Mouse (Mus musculus) lung, embryonic 15.5 days (tissue): ENCODE results near the gene Jazf1. TPM values are rescaled to one million over a fixed set of nuclear protein-coding genes. Genes with fewer than 3 reads are reported as not detected.

ENCODE experiments used
- ATAC-seq: fragments of 200-750 bp; cut with Nextera tagmentation; 2 replicates; pipeline ENCODE4 v1.8.0; 2017; ENCODE audit warnings: moderate number of reproducible peaks, borderline replicate concordance; ENCODE audit not compliant: low FRiP score, low TSS enrichment; ENCODE audit errors: extremely low read depth
- H3K27ac ChIP-seq: fragments of 300-500 bp; sonication (generic); 2 replicates; pipeline ENCODE4 v1.5.1; 2015; ENCODE audit warnings: moderate library complexity, mild to moderate bottlenecking, inconsistent platforms
- H3K27me3 ChIP-seq: fragments of 300-500 bp; sonication (generic); 2 replicates; pipeline ENCODE4 v1.6.1; 2015; ENCODE audit warnings: inconsistent platforms
- H3K36me3 ChIP-seq: fragments of 300-500 bp; sonication (generic); 2 replicates; pipeline ENCODE4 v1.6.1; 2015; ENCODE audit warnings: inconsistent platforms
- H3K4me1 ChIP-seq: fragments of 300-500 bp; sonication (generic); 2 replicates; pipeline ENCODE4 v1.6.1; 2015; ENCODE audit warnings: inconsistent platforms
- H3K4me2 ChIP-seq: fragments of 300-500 bp; sonication (generic); 2 replicates; pipeline ENCODE4 v1.6.1; 2015; ENCODE audit warnings: inconsistent platforms, mild to moderate bottlenecking, moderate library complexity
- H3K4me3 ChIP-seq: fragments of 300-500 bp; sonication (generic); 2 replicates; pipeline ENCODE4 v1.5.1; 2015; ENCODE audit warnings: mild to moderate bottlenecking, inconsistent platforms
- H3K9ac ChIP-seq: fragments of 300-500 bp; sonication (generic); 2 replicates; pipeline ENCODE4 v1.6.1; 2015; ENCODE audit warnings: inconsistent platforms
- H3K9me3 ChIP-seq: fragments of 300-500 bp; sonication (generic); 2 replicates; pipeline ENCODE4 v1.6.1; 2016; ENCODE audit warnings: inconsistent platforms
- WGBS: fragments of 180-500 bp; shearing (Covaris S2); methylation state at CpG from one replicate; pipeline ENCODE4 v1.1.7; 2015; 5-methylcytosine and 5-hydroxymethylcytosine counted together
- polyA plus RNA-seq: library from polyadenylated mRNA; unstranded; fragments of >200 nt; fragmentation: Nextera tagmentation; extraction: Ambion mirVana; gene quantifications from 2 replicates; pipeline ENCODE4 v1.2.1, GENCODE M21; 2015

Jazf1 gene
- polyA plus RNA-seq, 1 experiment from 2014 or later = 4.7 TPM

DNA sequence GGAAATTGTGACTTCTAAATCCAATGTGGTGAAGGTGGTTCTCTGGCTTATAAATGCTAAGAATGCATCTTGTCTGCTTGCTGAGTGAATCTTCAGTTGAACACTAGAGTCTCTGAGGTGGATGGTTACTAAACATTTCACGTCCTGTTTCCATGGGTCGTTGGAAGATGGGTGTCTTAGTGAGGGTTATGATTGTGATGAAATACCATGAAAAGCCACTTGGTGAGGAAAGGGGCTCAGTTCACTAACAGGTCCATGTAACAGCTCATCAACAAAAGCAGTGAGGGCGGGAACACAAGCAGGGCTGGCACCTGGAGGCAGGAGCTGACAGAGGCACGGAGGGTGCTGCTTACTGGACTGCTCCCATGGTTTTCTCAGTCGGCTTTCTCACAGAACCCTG, 295.3 kb downstream of the Jazf1 start:
- ATAC-seq = no peak
- Histone ChIP-seq H3K36me3 (peaks cover 14% of the 10 kb centered on the region; the same call in 1 of the 2 replicates), H3K27me3 (no peaks in the 10 kb centered on the region), H3K4me2 (no peak overlapping the region), H3K9me3 (no peaks in the 10 kb centered on the region), H3K4me3 (no peak overlapping the region), H3K9ac (no peak overlapping the region), H3K4me1 (no peaks in the 10 kb centered on the region), H3K27ac (no peak overlapping the region)
- WGBS = 63% methylated on average over 5 of the region's 5 CpGs

DNA sequence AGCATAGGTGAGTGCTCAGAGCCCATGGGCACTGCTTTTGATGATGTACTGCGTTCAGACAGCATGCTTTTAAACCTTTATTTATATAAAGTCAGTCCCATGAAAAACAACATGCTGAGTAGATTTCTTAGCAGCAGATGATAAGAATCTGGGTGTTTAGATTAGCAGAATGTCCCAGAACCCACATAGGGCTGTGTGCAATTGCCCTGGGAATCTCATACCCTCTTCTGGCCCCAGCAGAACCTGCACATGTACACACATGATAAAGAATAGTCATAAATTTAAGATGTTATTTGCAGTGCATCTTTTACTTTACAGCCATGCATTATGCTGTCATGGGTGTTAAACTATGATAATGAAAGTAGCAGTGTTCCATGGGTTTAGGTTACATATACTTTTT, 297.6 kb downstream of the Jazf1 start:
- H3K4me1 ChIP-seq = no peaks in the 10 kb centered on the region
- ATAC-seq = no peak
- WGBS = 41% methylated on average over 1 of the region's 1 CpGs

DNA sequence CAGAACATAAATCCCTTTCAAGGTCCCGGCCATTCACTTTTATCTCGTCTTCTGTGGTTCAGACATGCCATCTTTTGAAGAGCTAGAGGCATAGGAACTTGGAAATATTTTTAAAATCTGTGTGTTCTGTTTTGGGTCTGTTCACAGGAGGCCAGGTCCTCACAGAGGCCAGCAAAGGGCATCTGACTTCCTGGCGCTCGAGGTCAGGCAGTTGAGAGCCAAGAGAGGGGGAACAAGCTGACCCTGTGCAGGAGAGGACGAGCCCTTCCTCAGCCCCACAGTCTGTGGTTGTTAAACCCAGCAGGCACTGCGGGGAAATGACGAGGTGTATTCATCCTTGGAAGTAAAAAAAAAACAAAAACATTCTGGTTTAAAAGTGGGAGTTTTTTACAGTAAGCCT, 303.2 kb downstream of the Jazf1 start:
- no peak overlapping the region for H3K4me2 ChIP-seq
- no peak for ATAC-seq
- no peak overlapping the region for H3K4me3 ChIP-seq
- H3K27ac ChIP-seq = no peak overlapping the region
- WGBS = 69% methylated on average over 7 of the region's 7 CpGs
- H3K36me3 ChIP-seq = peaks cover 44% of the 10 kb centered on the region
- H3K9me3 ChIP-seq = no peaks in the 10 kb centered on the region
- no peaks in the 10 kb centered on the region for H3K4me1 ChIP-seq
- no peak overlapping the region for H3K9ac ChIP-seq
- no peaks in the 10 kb centered on the region for H3K27me3 ChIP-seq

More for the DNA sequence above, 297.6 kb downstream of the Jazf1 start:
- Histone ChIP-seq H3K9me3 (no peaks in the 10 kb centered on the region), H3K4me3 (no peak overlapping the region), H3K27ac (no peak overlapping the region), H3K4me2 (no peak overlapping the region), H3K9ac (no peak overlapping the region), H3K36me3 (peaks cover 26% of the 10 kb centered on the region), H3K27me3 (no peaks in the 10 kb centered on the region)

DNA sequence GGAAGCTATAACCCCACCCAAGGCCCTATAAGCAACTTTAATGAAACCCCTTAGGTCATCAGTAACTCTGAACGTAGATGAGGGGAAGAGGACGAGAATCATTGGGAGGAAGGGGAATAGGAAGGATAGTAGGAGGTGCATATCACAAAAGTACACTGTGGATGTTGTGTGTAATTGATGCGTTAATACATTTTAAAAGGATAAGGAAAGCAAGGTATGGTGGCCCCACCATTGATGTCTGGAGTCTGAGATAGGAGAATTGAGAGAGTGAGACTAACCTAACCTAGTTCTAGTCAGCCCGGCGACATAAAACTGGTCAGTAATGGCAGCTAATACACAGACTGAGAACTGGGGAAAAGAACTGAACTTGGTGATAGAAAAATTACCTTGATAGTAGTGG, 315.6 kb downstream of the Jazf1 start:
- ATAC-seq = no peak
- peaks cover 31% of the 10 kb centered on the region for H3K36me3 ChIP-seq
- no peak overlapping the region for H3K4me3 ChIP-seq
- H3K27ac ChIP-seq = no peak overlapping the region
- no peaks in the 10 kb centered on the region for H3K9me3 ChIP-seq
- no peaks in the 10 kb centered on the region for H3K27me3 ChIP-seq
- no peak overlapping the region for H3K4me2 ChIP-seq
- H3K4me1 ChIP-seq = no peaks in the 10 kb centered on the region
- H3K9ac ChIP-seq = no peak overlapping the region
- WGBS = 94% methylated on average over 5 of the region's 5 CpGs

DNA sequence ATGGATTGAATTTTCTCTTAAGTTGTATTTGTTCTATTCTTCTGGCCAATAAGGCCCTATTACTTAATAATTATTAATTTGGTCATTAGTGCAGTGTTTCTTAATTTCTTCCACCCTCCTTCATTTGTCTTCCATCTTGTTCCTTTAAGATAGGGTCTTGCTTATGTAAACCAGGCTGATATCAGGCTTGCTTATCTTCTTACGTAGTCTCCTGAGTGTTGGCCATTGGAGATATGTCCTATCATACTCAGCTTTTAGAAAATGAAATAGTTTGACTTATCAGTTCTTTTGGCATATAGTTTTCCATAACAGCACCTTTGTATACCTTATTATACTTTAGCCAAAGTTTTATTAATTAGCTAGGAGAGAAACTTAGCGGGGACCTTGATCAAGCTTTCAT, 333.8 kb downstream of the Jazf1 start:
- 89% methylated on average over 2 of the region's 2 CpGs for WGBS
- Histone ChIP-seq H3K27me3 (no peaks in the 10 kb centered on the region), H3K9me3 (no peaks in the 10 kb centered on the region), H3K27ac (no peak overlapping the region), H3K4me1 (no peaks in the 10 kb centered on the region), H3K4me3 (no peak overlapping the region), H3K9ac (no peak overlapping the region), H3K36me3 (peaks cover 25% of the 10 kb centered on the region; the same call in 1 of the 2 replicates), H3K4me2 (no peak overlapping the region)
- no peak for ATAC-seq

DNA sequence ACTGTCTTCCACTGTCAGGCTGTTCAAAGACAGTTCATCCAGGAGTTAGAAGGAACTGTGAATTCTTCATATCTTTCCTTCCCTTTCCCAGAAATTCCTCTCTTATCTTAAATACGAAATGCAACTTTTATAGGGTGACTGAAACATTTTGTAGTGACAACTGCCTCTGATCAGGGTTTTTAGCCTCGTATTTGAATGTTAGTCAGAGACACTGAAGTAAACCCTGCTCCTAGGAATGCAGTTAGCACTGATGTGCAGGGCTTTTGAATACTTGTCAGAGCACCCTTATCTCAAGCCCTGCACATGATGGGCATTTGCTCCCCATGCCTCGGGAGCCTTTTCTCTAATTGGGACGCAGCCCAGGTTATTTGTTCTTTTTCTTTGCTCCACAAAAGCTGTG, 338.1 kb downstream of the Jazf1 start:
- ATAC-seq = no peak
- no peaks in the 10 kb centered on the region for H3K27me3 ChIP-seq
- no peaks in the 10 kb centered on the region for H3K4me1 ChIP-seq
- H3K4me3 ChIP-seq = no peak overlapping the region
- WGBS = 31% methylated on average over 4 of the region's 4 CpGs
- H3K9me3 ChIP-seq = no peaks in the 10 kb centered on the region
- no peak overlapping the region for H3K9ac ChIP-seq
- H3K36me3 ChIP-seq = peaks cover 24% of the 10 kb centered on the region
- H3K27ac ChIP-seq = no peak overlapping the region
- H3K4me2 ChIP-seq = no peak overlapping the region

DNA sequence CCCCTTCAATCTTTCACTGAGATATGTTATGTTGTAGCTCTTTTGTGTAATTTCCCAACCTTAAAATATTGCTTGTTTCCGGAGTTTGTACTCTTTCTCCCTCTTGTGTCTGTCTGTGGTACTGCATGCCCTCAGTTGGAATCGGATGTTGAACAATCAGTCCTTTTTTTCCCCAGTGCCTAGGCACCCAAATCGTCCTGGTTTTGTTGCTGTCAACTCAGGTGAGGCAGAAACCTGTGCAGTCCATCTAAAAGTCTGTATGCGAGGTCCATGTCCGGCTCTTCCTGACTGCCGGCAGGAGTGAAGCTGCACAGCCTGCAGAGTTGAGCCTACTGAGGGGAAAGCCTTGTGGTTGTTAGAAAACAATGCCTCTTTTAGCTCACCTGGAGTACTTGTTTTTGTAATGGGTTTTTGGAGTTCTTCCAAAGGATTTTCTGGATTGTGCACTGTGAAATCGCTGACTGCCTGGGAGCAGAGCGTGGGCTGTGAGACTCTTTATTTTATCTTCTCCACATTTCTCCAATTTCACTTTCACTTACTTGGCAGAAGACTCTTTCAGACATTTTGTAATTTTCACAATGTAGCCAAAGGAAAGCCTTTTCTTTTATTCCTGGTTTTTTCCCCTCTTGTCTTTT, 343.5 kb downstream of the Jazf1 start:
- 49% methylated on average over 8 of the region's 8 CpGs for WGBS
- no peaks in the 10 kb centered on the region for H3K9me3 ChIP-seq
- no peak overlapping the region for H3K27ac ChIP-seq
- H3K4me3 ChIP-seq = no peak overlapping the region
- no peak overlapping the region for H3K4me2 ChIP-seq
- no peaks in the 10 kb centered on the region for H3K4me1 ChIP-seq
- H3K36me3 ChIP-seq = peaks cover 20% of the 10 kb centered on the region
- no peak for ATAC-seq
- no peaks in the 10 kb centered on the region for H3K27me3 ChIP-seq
- no peak overlapping the region for H3K9ac ChIP-seq

Other genes with a start within 250 kb of the Jazf1 start
- gene Creb5, start 218.6 kb upstream of the Jazf1 start, polyA plus RNA-seq = 5.4 and 5.8 TPM in 2 replicates